Mouse (Mus musculus) cortical plate, adult 2 months (tissue): ENCODE results near the gene Tnf. TPM values are rescaled to one million over a fixed set of nuclear protein-coding genes. Genes with fewer than 3 reads are reported as not detected.

Experiments
- H3K27ac ChIP-seq: fragments of 200-500 bp; 2 replicates; pipeline ENCODE4 v1.5.1; 2012; ENCODE audit warnings: low read length, control low read depth, inconsistent platforms; ENCODE audit not compliant: insufficient read depth
- H3K4me1 ChIP-seq: fragments of 200-500 bp; 2 replicates; pipeline ENCODE4 v1.6.1; 2011; ENCODE audit warnings: low read length; ENCODE audit not compliant: control insufficient read depth, insufficient read depth
- H3K4me3 ChIP-seq: fragments of 200-500 bp; 2 replicates; pipeline ENCODE4 v1.5.1; 2011; ENCODE audit warnings: mild to moderate bottlenecking, low read length, control low read depth; ENCODE audit not compliant: insufficient read depth
- CTCF ChIP-seq: fragments of 200-500 bp; IDR thresholded peaks from 2 replicates; pipeline ENCODE4 v1.5.1; 2011; ENCODE audit warnings: mild to moderate bottlenecking, control low read depth, low read length; ENCODE audit not compliant: insufficient read depth; ENCODE audit errors: extremely low read depth
- POLR2A ChIP-seq: fragments of 200-500 bp; IDR thresholded peaks from 2 replicates; pipeline ENCODE4 v1.6.1; 2011; ENCODE audit warnings: mild to moderate bottlenecking, low read length, control low read depth; ENCODE audit not compliant: insufficient read depth; ENCODE audit errors: extremely low read depth
- polyA plus RNA-seq: library from polyadenylated mRNA; depleted of rRNA; stranded (reverse); fragments of >200 nt; gene quantifications from 2 replicates; pipeline ENCODE4 v1.2.3, GENCODE M21; 2012

The Tnf gene
- polyA plus RNA-seq, 1 experiment = 0.06 TPM

GRCm38 (mm10) chr17:35220156-35220952, 18.5 kb upstream of the Tnf start, which contains the start of gene Gm16181:
TSS of gene Gm16181 (plus strand) at chr17:35220834.
- Histone ChIP-seq H3K4me3 (no peak within 1 kb of the TSS), H3K27ac (0 out of 2 replicates have a peak within 1 kb of the TSS, but pooled peaks have one; percentile 26), H3K4me1 (peaks cover 5% of the 10 kb centered on the region; the same call in 1 of the 2 replicates)
- no peak for TF ChIP-seq POLR2A

- TF ChIP-seq CTCF (no peak), POLR2A (no peak)
- H3K27ac ChIP-seq = 0 out of 2 replicates have a peak overlapping the region, but pooled peaks have one; percentile 26
- H3K4me3 ChIP-seq = no peak overlapping the region
- H3K4me1 ChIP-seq = peaks cover 5% of the 10 kb centered on the region; the same call in 1 of the 2 replicates
Measured at GRCm38 (mm10) chr17:35219601-35220041, 17.8 kb upstream of the Tnf start.

- TF ChIP-seq POLR2A = no peak
- TF ChIP-seq CTCF = no peak
- H3K27ac ChIP-seq = no peak overlapping the region
- H3K4me1 ChIP-seq = peaks cover 5% of the 10 kb centered on the region; the same call in 1 of the 2 replicates
- H3K4me3 ChIP-seq = no peak overlapping the region
Measured at GRCm38 (mm10) chr17:35218516-35219193, 16.8 kb upstream of the Tnf start.

GRCm38 (mm10) chr17:35213071-35213470, 11.3 kb upstream of the Tnf start:
- TF ChIP-seq POLR2A (no peak), CTCF (no peak)
- Histone ChIP-seq H3K4me3 (no peak overlapping the region), H3K27ac (no peak overlapping the region), H3K4me1 (no peaks in the 10 kb centered on the region)

- Histone ChIP-seq H3K27ac (no peak overlapping the region), H3K4me3 (no peak overlapping the region), H3K4me1 (no peaks in the 10 kb centered on the region)
- TF ChIP-seq POLR2A (no peak), CTCF (no peak)
Measured at GRCm38 (mm10) chr17:35210593-35210992, 8.8 kb upstream of the Tnf start.

- no peak for TF ChIP-seq CTCF
- no peak for TF ChIP-seq POLR2A
- no peak overlapping the region for H3K27ac ChIP-seq
- no peak overlapping the region for H3K4me3 ChIP-seq
- H3K4me1 ChIP-seq = no peaks in the 10 kb centered on the region
Measured at GRCm38 (mm10) chr17:35209785-35210535, 8.2 kb upstream of the Tnf start.

- Histone ChIP-seq H3K4me3 (no peak overlapping the region), H3K4me1 (no peaks in the 10 kb centered on the region), H3K27ac (no peak overlapping the region)
- TF ChIP-seq POLR2A (no peak), CTCF (no peak)
Measured at GRCm38 (mm10) chr17:35205380-35205769, 3.6 kb upstream of the Tnf start.

GRCm38 (mm10) chr17:35204494-35205379, 2.9 kb upstream of the Tnf start, which contains the start of gene Lta:
TSS of gene Lta (minus strand) at chr17:35205351.
- TF ChIP-seq POLR2A = no peak
- TF ChIP-seq CTCF = no peak
- Histone ChIP-seq H3K4me3 (no peak within 1 kb of the TSS), H3K4me1 (no peaks in the 10 kb centered on the region), H3K27ac (no peak within 1 kb of the TSS)
